Mouse (Mus musculus) heart, embryonic 12.5 days (tissue): ENCODE measurements at regions not wholly inside any gene's neighbourhood (a gene's known extent, or its start where the extent isn't known, plus 50 kb on each side); places are given as distances from the start of the nearest gene placed in this dataset. TPM values are rescaled to one million over a fixed set of nuclear protein-coding genes. Genes with fewer than 3 reads are reported as not detected.

Experiments
- microRNA-seq: library from miRNA; unstranded; fragments of <30 nt; microRNA quantifications from one replicate; pipeline ENCODE4, GENCODE M21; 2017

Small RNAs in the stretch of these regions (microRNA-seq; reads per million reads assigned to microRNA genes)
- gene Gm24810 = not detected
